Mouse (Mus musculus): ENCODE data around the gene Tex52. TPM values are rescaled to one million over a fixed set of nuclear protein-coding genes. Genes with fewer than 3 reads are reported as not detected.
A peak's percentile ranks its signal among the peaks of the same experiment; 100 is the strongest.
"Not testable (repeated sequence)": the region's sequence is repeated elsewhere in the genome, so short reads cannot be mapped to it uniquely, and the experiment has no call there.

Tex52 gene
- total and polyA plus RNA-seq, 2 experiments, result not detected

- H3K79me2 ChIP-seq (ENCODE audit: control insufficient read depth, insufficient read depth, low read length), result no peaks in the 10 kb centered on the region
- no peak overlapping the region for H3K4me3 ChIP-seq (ENCODE audit: insufficient read depth, low read depth, low read length)
- WGBS, result 97% methylated on average over 5 of the region's 5 CpGs
- H3K4me1 ChIP-seq (ENCODE audit: control insufficient read depth, insufficient read depth, low read length), result peaks cover 6% of the 10 kb centered on the region
- H3K9ac ChIP-seq (ENCODE audit: low read depth, low read length), result no peak overlapping the region
- H3K36me3 ChIP-seq (ENCODE audit: control insufficient read depth, insufficient read depth, low read length), result no peaks in the 10 kb centered on the region
- DNase-seq (ENCODE audit: extremely low read depth, low read depth, low spot score), result no peak
- H3K27ac ChIP-seq (replicated peaks; ENCODE audit: insufficient read depth, low read depth, low read length), result no peak overlapping the region
- no peaks in the 10 kb centered on the region for H3K27me3 ChIP-seq (ENCODE audit: control insufficient read depth, insufficient read depth, low read length)
- TF ChIP-seq CTCF (IDR thresholded peaks at IDR 0.05; ENCODE audit: low read depth, low read length) (no peak), POLR2A (IDR thresholded peaks at IDR 0.05; ENCODE audit: extremely low read depth, insufficient read depth, low read length) (no peak)
Observed at GRCm38 (mm10) chr6:128366466-128366865, 8.8 kb upstream of the Tex52 start.

- WGBS, result 62% methylated on average over 5 of the region's 5 CpGs
- Histone ChIP-seq H3K36me3 (ENCODE audit: control insufficient read depth, insufficient read depth, low read length) (no peaks in the 10 kb centered on the region), H3K4me1 (ENCODE audit: control insufficient read depth, insufficient read depth, low read length) (no peaks in the 10 kb centered on the region), H3K4me3 (ENCODE audit: insufficient read depth, low read depth, low read length) (no peak overlapping the region), H3K9ac (ENCODE audit: low read depth, low read length) (no peak overlapping the region), H3K27me3 (ENCODE audit: control insufficient read depth, insufficient read depth, low read length) (no peaks in the 10 kb centered on the region), H3K79me2 (ENCODE audit: control insufficient read depth, insufficient read depth, low read length) (no peaks in the 10 kb centered on the region), H3K27ac (replicated peaks; ENCODE audit: insufficient read depth, low read depth, low read length) (no peak overlapping the region)
- TF ChIP-seq POLR2A (IDR thresholded peaks at IDR 0.05; ENCODE audit: extremely low read depth, insufficient read depth, low read length), result no peak
- TF ChIP-seq CTCF (IDR thresholded peaks at IDR 0.05; ENCODE audit: low read depth, low read length), result no peak
- peak; percentile 62 for DNase-seq (ENCODE audit: extremely low read depth, low read depth, low spot score)
Observed at GRCm38 (mm10) chr6:128370040-128370439, 5.2 kb upstream of the Tex52 start.

DNA sequence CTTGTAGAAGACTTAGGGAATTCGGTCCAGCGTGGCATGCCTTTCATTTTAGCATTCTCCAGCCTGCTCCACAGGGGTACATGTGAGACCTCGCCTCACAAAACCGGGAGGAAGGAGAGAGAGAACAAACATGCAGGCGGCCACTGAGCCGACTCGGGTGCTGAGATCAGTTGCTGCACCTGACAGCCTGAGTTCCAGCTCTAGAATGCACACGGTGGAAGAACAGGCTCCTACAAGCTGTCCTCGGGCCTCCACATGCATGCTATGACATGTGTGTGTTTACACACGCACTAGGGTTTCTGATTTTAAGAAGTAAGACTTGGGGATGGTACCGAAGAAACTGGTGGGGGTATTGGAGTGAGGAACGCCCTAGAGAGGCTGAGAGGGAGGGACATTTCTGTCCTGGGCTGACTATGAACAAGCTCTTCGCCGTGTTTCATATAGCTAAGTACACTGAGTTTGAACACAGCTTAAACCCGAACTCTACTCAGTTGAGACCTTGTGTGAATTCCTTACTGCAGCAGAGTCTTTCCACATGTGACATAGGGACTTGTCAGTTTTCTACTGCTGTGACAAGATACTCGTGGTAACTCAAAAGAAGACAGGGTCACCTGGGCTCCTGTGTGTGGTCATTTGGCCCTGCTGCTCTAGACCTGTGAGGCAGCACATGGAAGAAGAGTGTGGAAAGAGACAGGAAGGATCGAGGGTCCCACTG is 1.3 kb downstream of the Tex52 start:
- TF ChIP-seq POLR2A (IDR thresholded peaks at IDR 0.05; ENCODE audit: extremely low read depth, insufficient read depth, low read length), result no peak
- no peak for TF ChIP-seq CTCF (IDR thresholded peaks at IDR 0.05; ENCODE audit: low read depth, low read length)
- no peak for DNase-seq (ENCODE audit: extremely low read depth, low read depth, low spot score)
- Histone ChIP-seq H3K27ac (replicated peaks; ENCODE audit: insufficient read depth, low read depth, low read length) (no peak overlapping the region), H3K79me2 (ENCODE audit: control insufficient read depth, insufficient read depth, low read length) (no peaks in the 10 kb centered on the region), H3K9ac (ENCODE audit: low read depth, low read length) (no peak overlapping the region), H3K4me1 (ENCODE audit: control insufficient read depth, insufficient read depth, low read length) (peaks cover 2% of the 10 kb centered on the region), H3K27me3 (ENCODE audit: control insufficient read depth, insufficient read depth, low read length) (no peaks in the 10 kb centered on the region), H3K36me3 (ENCODE audit: control insufficient read depth, insufficient read depth, low read length) (no peaks in the 10 kb centered on the region), H3K4me3 (ENCODE audit: insufficient read depth, low read depth, low read length) (no peak overlapping the region)
- WGBS, result 92% methylated on average over 17 of the region's 17 CpGs

DNA sequence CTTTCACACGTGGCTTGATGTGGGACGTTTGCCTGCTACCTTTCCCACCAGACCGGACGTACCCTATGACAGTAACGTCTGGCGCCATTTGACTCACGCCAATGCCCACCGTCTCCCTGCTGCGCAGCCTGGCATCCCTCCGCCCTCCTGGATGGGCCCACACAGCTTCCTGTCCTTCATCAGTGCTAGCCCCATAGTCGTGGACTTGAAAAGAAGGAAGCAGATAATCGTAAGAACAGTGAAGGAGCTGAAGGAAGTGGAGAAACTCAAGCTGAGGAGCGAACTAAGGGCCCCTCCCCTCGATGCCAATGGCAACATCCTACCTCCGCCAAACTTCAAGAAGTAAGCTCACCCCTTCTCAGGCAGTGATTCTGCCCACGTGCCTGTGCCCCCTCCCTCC is 4.4 kb downstream of the Tex52 start:
- Histone ChIP-seq H3K79me2 (ENCODE audit: control insufficient read depth, insufficient read depth, low read length) (no peaks in the 10 kb centered on the region), H3K4me1 (ENCODE audit: control insufficient read depth, insufficient read depth, low read length) (peaks cover 2% of the 10 kb centered on the region), H3K27me3 (ENCODE audit: control insufficient read depth, insufficient read depth, low read length) (no peaks in the 10 kb centered on the region), H3K36me3 (ENCODE audit: control insufficient read depth, insufficient read depth, low read length) (no peaks in the 10 kb centered on the region), H3K27ac (replicated peaks; ENCODE audit: insufficient read depth, low read depth, low read length) (no peak overlapping the region), H3K9ac (ENCODE audit: low read depth, low read length) (no peak overlapping the region), H3K4me3 (ENCODE audit: insufficient read depth, low read depth, low read length) (no peak overlapping the region)
- 83% methylated on average over 16 of the region's 16 CpGs for WGBS
- DNase-seq (ENCODE audit: extremely low read depth, low read depth, low spot score), result no peak
- no peak for TF ChIP-seq CTCF (IDR thresholded peaks at IDR 0.05; ENCODE audit: low read depth, low read length)

DNA sequence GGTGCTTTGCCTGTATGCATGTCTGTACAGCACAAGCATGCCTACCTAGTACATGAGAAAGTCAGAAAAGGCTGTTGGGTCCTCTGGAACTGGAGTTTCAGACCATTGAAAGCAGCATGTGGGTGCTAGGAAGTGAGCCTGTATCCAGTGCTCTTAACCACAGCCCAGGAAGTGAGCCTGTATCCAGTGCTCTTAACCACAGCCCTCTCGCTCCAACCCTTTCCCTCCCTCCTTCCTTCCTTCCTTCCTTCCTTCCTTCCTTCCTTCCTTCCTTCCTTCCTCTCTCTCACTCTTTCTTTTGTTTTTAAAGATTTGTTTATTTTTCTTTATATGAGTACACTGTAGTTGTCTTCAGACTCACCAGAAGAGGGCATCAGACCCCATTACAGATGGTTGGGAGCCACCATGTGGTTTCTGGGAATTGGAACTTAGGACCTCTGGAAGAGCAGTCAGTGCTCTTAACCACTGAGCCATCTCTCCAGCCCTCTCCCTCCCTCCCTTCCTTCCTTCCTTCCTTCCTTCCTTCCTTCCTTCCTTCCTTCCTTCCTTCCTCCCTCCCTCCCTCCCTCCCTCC is 5.4 kb downstream of the Tex52 start:
- H3K27ac ChIP-seq (replicated peaks; ENCODE audit: insufficient read depth, low read depth, low read length); H3K4me1 ChIP-seq (ENCODE audit: control insufficient read depth, insufficient read depth, low read length); H3K4me3 ChIP-seq (ENCODE audit: insufficient read depth, low read depth, low read length); H3K27me3 ChIP-seq (ENCODE audit: control insufficient read depth, insufficient read depth, low read length); DNase-seq (ENCODE audit: extremely low read depth, low read depth, low spot score); H3K9ac ChIP-seq (ENCODE audit: low read depth, low read length); H3K79me2 ChIP-seq (ENCODE audit: control insufficient read depth, insufficient read depth, low read length); H3K36me3 ChIP-seq (ENCODE audit: control insufficient read depth, insufficient read depth, low read length): not testable (repeated sequence)
- 70% methylated on average over 1 of the region's 1 CpGs for WGBS

- H3K4me1 ChIP-seq (ENCODE audit: control insufficient read depth, insufficient read depth, low read length), result peaks cover 2% of the 10 kb centered on the region
- no peak for TF ChIP-seq CTCF (IDR thresholded peaks at IDR 0.05; ENCODE audit: low read depth, low read length)
- no peak for TF ChIP-seq POLR2A (IDR thresholded peaks at IDR 0.05; ENCODE audit: extremely low read depth, insufficient read depth, low read length)
- no peak overlapping the region for H3K27ac ChIP-seq (replicated peaks; ENCODE audit: insufficient read depth, low read depth, low read length)
- no peaks in the 10 kb centered on the region for H3K36me3 ChIP-seq (ENCODE audit: control insufficient read depth, insufficient read depth, low read length)
- no peaks in the 10 kb centered on the region for H3K79me2 ChIP-seq (ENCODE audit: control insufficient read depth, insufficient read depth, low read length)
- H3K4me3 ChIP-seq (ENCODE audit: insufficient read depth, low read depth, low read length), result no peak overlapping the region
- H3K9ac ChIP-seq (ENCODE audit: low read depth, low read length), result no peak overlapping the region
- WGBS, result 78% methylated on average over 3 of the region's 3 CpGs
- H3K27me3 ChIP-seq (ENCODE audit: control insufficient read depth, insufficient read depth, low read length), result no peaks in the 10 kb centered on the region
- DNase-seq (ENCODE audit: extremely low read depth, low read depth, low spot score), result no peak
Observed at GRCm38 (mm10) chr6:128381254-128381653, 6.0 kb downstream of the Tex52 start.

Measured in liver, adult 2 months (tissue).